Mouse (Mus musculus) MEL (cell line): ENCODE measurements at regions not wholly inside any gene's neighbourhood (a gene's known extent, or its start where the extent isn't known, plus 50 kb on each side); places are given as distances from the start of the nearest gene placed in this dataset.

ENCODE experiments used
- CHD2 ChIP-seq: IDR thresholded peaks from 2 replicates; pipeline ENCODE4 v1.6.1; 2011; ENCODE audit warnings: low read length, improper control_type of control experiment
- CTCF ChIP-seq, 3 experiments: IDR thresholded peaks in 2 of 3; conservative IDR thresholded peaks in 1 of 3; 2 replicates each; pipeline ENCODE4 v1.5.1; 2011 to 2012; ENCODE audit warnings: low read length in 3 of 3, low read depth in 2 of 3, mild to moderate bottlenecking in 2 of 3, improper control_type of control experiment in 1 of 3, inconsistent platforms in 1 of 3, mixed read lengths in 1 of 3, moderate library complexity in 1 of 3; ENCODE audit not compliant: control insufficient read depth in 1 of 3, insufficient read depth in 1 of 3, poor library complexity in 1 of 3, severe bottlenecking in 1 of 3
- KAT2A ChIP-seq: conservative IDR thresholded peaks from 2 replicates; pipeline ENCODE4 v1.6.1; 2012; ENCODE audit warnings: low read depth, low read length, improper control_type of control experiment, inconsistent platforms
- MAFK ChIP-seq: IDR thresholded peaks from 2 replicates; pipeline ENCODE4 v1.6.1; 2011; ENCODE audit warnings: low read depth, mild to moderate bottlenecking, low read length, improper control_type of control experiment, borderline replicate concordance
- POLR2A ChIP-seq, 2 experiments: IDR thresholded peaks; 2 replicates each; pipeline ENCODE4 v1.6.1; 2011 to 2012; ENCODE audit warnings: low read length in 2 of 2, mild to moderate bottlenecking in 2 of 2, control low read depth in 1 of 2, improper control_type of control experiment in 1 of 2, low read depth in 1 of 2, moderate library complexity in 1 of 2; ENCODE audit not compliant: control insufficient read depth in 1 of 2, insufficient read depth in 1 of 2, poor library complexity in 1 of 2
- SIN3A ChIP-seq: IDR thresholded peaks from 2 replicates; pipeline ENCODE4 v1.6.1; 2012; ENCODE audit warnings: low read length, improper control_type of control experiment, inconsistent platforms
- TAL1 ChIP-seq: IDR thresholded peaks from 2 replicates; pipeline ENCODE4 v1.6.1; 2012; ENCODE audit warnings: mild to moderate bottlenecking, inconsistent platforms, low read length, moderate library complexity, mixed read lengths
- TCF12 ChIP-seq: IDR thresholded peaks from 2 replicates; pipeline ENCODE4 v1.6.1; 2014; ENCODE audit warnings: low read depth, mild to moderate bottlenecking, inconsistent platforms, low read length, improper control_type of control experiment, moderate library complexity
- UBTF ChIP-seq: IDR thresholded peaks from 2 replicates; pipeline ENCODE4 v1.6.1; 2012; ENCODE audit warnings: low read depth, mild to moderate bottlenecking, inconsistent platforms, low read length, improper control_type of control experiment, moderate library complexity, borderline replicate concordance; ENCODE audit not compliant: insufficient read depth
- USF1 ChIP-seq: IDR thresholded peaks from 2 replicates; pipeline ENCODE4 v1.6.1; 2014; ENCODE audit warnings: low read depth, mild to moderate bottlenecking, inconsistent platforms, low read length, improper control_type of control experiment, moderate library complexity

GRCm38 (mm10) chr12:109839946-109840524 is 239.9 kb upstream of the Rtl1 start:
- TF ChIP-seq KAT2A (no peak), CTCF (IDR thresholded peaks at IDR 0.05 in 2 of 3, conservative IDR thresholded peaks at IDR 0.05 in 1 of 3; ENCODE audit: control insufficient read depth in 1 of 3, insufficient read depth in 1 of 3, low read depth in 2 of 3, low read length in 3 of 3, poor library complexity in 1 of 3, severe bottlenecking in 1 of 3) (no peak), UBTF (no peak), USF1 (no peak), CHD2 (no peak), TAL1 (no peak), POLR2A (IDR thresholded peaks at IDR 0.05; ENCODE audit: control insufficient read depth in 1 of 2, insufficient read depth in 1 of 2, low read depth in 1 of 2, low read length in 2 of 2, poor library complexity in 1 of 2) (no peak), SIN3A (no peak), TCF12 (no peak), MAFK (no peak)
